Mouse (Mus musculus) brown adipose tissue, adult 24 weeks (tissue): Measurements from ENCODE around the gene Pthlh. TPM values are rescaled to one million over a fixed set of nuclear protein-coding genes. Genes with fewer than 3 reads are reported as not detected.

Source experiments
- H3K27ac ChIP-seq: fragments of 200-500 bp; replicated peaks from 2 replicates; pipeline ENCODE4 v1.5.1; 2012; ENCODE audit warnings: low read depth, mild to moderate bottlenecking, low read length
- H3K4me1 ChIP-seq: fragments of 200-500 bp; 2 replicates; pipeline ENCODE4 v1.6.1; 2012; ENCODE audit warnings: low read length, mixed read lengths; ENCODE audit not compliant: control insufficient read depth, insufficient read depth, insufficient read length
- H3K4me3 ChIP-seq: fragments of 200-500 bp; 2 replicates; pipeline ENCODE4 v1.5.1; 2012; ENCODE audit warnings: low read depth, mild to moderate bottlenecking, low read length, moderate library complexity; ENCODE audit not compliant: insufficient read depth
- polyA plus RNA-seq: library from polyadenylated mRNA; stranded (reverse); fragments of >200 nt; gene quantifications from 2 replicates; pipeline ENCODE4 v1.2.4, GENCODE M21; 2012; ENCODE audit not compliant: missing spikeins, insufficient read depth, insufficient read length

The Pthlh gene
- polyA plus RNA-seq, 1 experiment, result 1.7 TPM

DNA sequence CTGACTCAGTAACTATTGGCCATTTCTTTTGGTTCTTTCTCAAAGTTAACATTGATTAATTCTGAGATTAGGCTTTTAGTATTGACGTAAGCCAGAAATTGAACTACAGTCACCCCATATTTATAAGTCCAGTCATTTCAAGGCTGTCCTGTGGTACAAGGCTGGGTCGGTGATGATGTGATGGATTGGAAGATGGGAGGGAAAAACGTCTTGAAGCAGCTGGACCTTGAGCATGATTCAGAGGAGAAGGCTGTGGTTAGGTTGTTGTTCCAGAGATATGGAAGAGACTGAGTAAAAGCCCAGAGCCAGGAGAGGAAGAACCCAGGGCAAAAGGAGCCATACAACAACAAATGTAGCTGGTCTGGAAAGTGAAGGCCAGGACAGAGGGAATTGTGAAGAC lies 22.4 kb downstream of the Pthlh start:
- H3K4me1 ChIP-seq, result no peaks in the 10 kb centered on the region
- H3K4me3 ChIP-seq, result no peak overlapping the region
- no peak overlapping the region for H3K27ac ChIP-seq

GRCm38 (mm10) chr6:147240203-147240804 lies 23.7 kb downstream of the Pthlh start:
- Histone ChIP-seq H3K4me3 (no peak overlapping the region), H3K27ac (no peak overlapping the region), H3K4me1 (no peaks in the 10 kb centered on the region)

- H3K4me3 ChIP-seq, result no peak overlapping the region
- H3K27ac ChIP-seq, result no peak overlapping the region
- H3K4me1 ChIP-seq, result no peaks in the 10 kb centered on the region
Observed at GRCm38 (mm10) chr6:147226696-147227095, 37.3 kb downstream of the Pthlh start.

GRCm38 (mm10) chr6:147219099-147219498 lies 44.9 kb downstream of the Pthlh start:
- no peak overlapping the region for H3K27ac ChIP-seq
- no peaks in the 10 kb centered on the region for H3K4me1 ChIP-seq
- no peak overlapping the region for H3K4me3 ChIP-seq

GRCm38 (mm10) chr6:147216156-147216555 lies 47.8 kb downstream of the Pthlh start:
- no peaks in the 10 kb centered on the region for H3K4me1 ChIP-seq
- H3K4me3 ChIP-seq, result no peak overlapping the region
- H3K27ac ChIP-seq, result no peak overlapping the region

GRCm38 (mm10) chr6:147207821-147208330 lies 56.1 kb downstream of the Pthlh start:
- Histone ChIP-seq H3K27ac (0 out of 2 replicates have a peak overlapping the region, but pooled peaks have one; percentile 31), H3K4me1 (peaks cover 2% of the 10 kb centered on the region; the same call in 1 of the 2 replicates), H3K4me3 (no peak overlapping the region)

Other genes starting within 250 kb of the Pthlh start
- not detected in 2 replicates for gene Rep15, start 231.6 kb downstream of the Pthlh start, polyA plus RNA-seq
- gene Mrps35, start 221.4 kb downstream of the Pthlh start, polyA plus RNA-seq, result 236 and 327 TPM in 2 replicates
- gene Mansc4, start 177.2 kb downstream of the Pthlh start, polyA plus RNA-seq, result not detected in 2 replicates
- 6.2 and 11.4 TPM in 2 replicates for gene Klhl42, start 172.8 kb downstream of the Pthlh start, polyA plus RNA-seq
- gene Ccdc91, start 211.6 kb upstream of the Pthlh start, polyA plus RNA-seq, result 29.4 and 38.8 TPM in 2 replicates